16 mouse cellular contexts compared by ENCODE assay signal in genomic region chr2:72090061-72090460, GRCm38 (mm10).
"Had no signal": no experiment of that assay in that cellular context is flagged by ENCODE, and none has a peak within 500 bp of the region (broad histone marks: within the 10 kb centered on the region; RNA-seq: fewer than 3 reads in every experiment).

No protein-coding gene starts in this region.

- H3K27ac ChIP-seq: lung, embryonic 15.5 days; macrophage; midbrain, embryonic 13.5 days; midbrain, embryonic 15.5 days; neural tube, embryonic 12.5 days; stomach, embryonic 15.5 days; stomach, postnatal 0 days had no signal

- H3K4me3 ChIP-seq: lung, embryonic 15.5 days; megakaryocyte, embryonic 14.5 days; midbrain, embryonic 13.5 days; midbrain, embryonic 15.5 days; neural tube, embryonic 12.5 days; stomach, embryonic 15.5 days had no signal

- DNase-seq: lung, adult 2 months; lung, postnatal 14 days; lung, postnatal 36 days; right cerebral cortex, postnatal 14 days; thymus, adult 2 months; thymus, postnatal 25 days; thymus, postnatal 4 days had no signal

- ATAC-seq: lung, postnatal 0 days; midbrain, embryonic 13.5 days; midbrain, embryonic 15.5 days had no signal
